Mouse (Mus musculus): Measurements from ENCODE around the gene Ndufs6. TPM values are rescaled to one million over a fixed set of nuclear protein-coding genes. Genes with fewer than 3 reads are reported as not detected.

Ndufs6 gene
- polyA plus RNA-seq, 1 experiment from 2014 or later = 448 TPM

GRCm38 (mm10) chr13:73299322-73299721, 29.0 kb downstream of the Ndufs6 start:
- 89% methylated on average over 5 of the region's 5 CpGs for WGBS
- ATAC-seq (replicated peaks; ENCODE audit: low FRiP score, low TSS enrichment, low read depth) = no peak
- Histone ChIP-seq H3K4me2 (ENCODE audit: low read length) (no peak overlapping the region), H3K4me3 (ENCODE audit: low read depth, low read length) (no peak overlapping the region), H3K9me3 (ENCODE audit: control insufficient read depth, low read length) (no peaks in the 10 kb centered on the region), H3K27ac (ENCODE audit: low read depth) (no peak overlapping the region), H3K27me3 (replicated peaks; ENCODE audit: control insufficient read depth, insufficient read depth, low read length) (no peaks in the 10 kb centered on the region), H3K4me1 (replicated peaks; ENCODE audit: control insufficient read depth, insufficient read depth, low read length) (no peaks in the 10 kb centered on the region), H3K36me3 (ENCODE audit: control insufficient read depth, insufficient read depth, low read length) (no peaks in the 10 kb centered on the region), H3K9ac (ENCODE audit: low read length) (no peak overlapping the region)
- no peak for DNase-seq (ENCODE audit: low spot score)

- Histone ChIP-seq H3K27me3 (replicated peaks; ENCODE audit: control insufficient read depth, insufficient read depth, low read length) (no peaks in the 10 kb centered on the region), H3K36me3 (ENCODE audit: control insufficient read depth, insufficient read depth, low read length) (no peaks in the 10 kb centered on the region), H3K9ac (ENCODE audit: low read length) (no peak overlapping the region), H3K4me1 (replicated peaks; ENCODE audit: control insufficient read depth, insufficient read depth, low read length) (no peaks in the 10 kb centered on the region), H3K4me3 (ENCODE audit: low read depth, low read length) (no peak overlapping the region), H3K27ac (ENCODE audit: low read depth) (no peak overlapping the region), H3K4me2 (ENCODE audit: low read length) (no peak overlapping the region), H3K9me3 (ENCODE audit: control insufficient read depth, low read length) (no peaks in the 10 kb centered on the region)
- DNase-seq (ENCODE audit: low spot score) (no peak), ATAC-seq (replicated peaks; ENCODE audit: low FRiP score, low TSS enrichment, low read depth) (no peak)
- 75% methylated on average over 4 of the region's 4 CpGs for WGBS
These were observed 29.6 kb downstream of the Ndufs6 start for GRCm38 (mm10) chr13:73298717-73299116.

GRCm38 (mm10) chr13:73291102-73291501, 37.2 kb downstream of the Ndufs6 start:
- no peak overlapping the region for H3K4me3 ChIP-seq (ENCODE audit: low read depth, low read length)
- WGBS = 35% methylated on average over 2 of the region's 2 CpGs
- H3K4me2 ChIP-seq (ENCODE audit: low read length) = no peak overlapping the region
- H3K4me1 ChIP-seq (replicated peaks; ENCODE audit: control insufficient read depth, insufficient read depth, low read length) = no peaks in the 10 kb centered on the region
- H3K27me3 ChIP-seq (replicated peaks; ENCODE audit: control insufficient read depth, insufficient read depth, low read length) = no peaks in the 10 kb centered on the region
- no peaks in the 10 kb centered on the region for H3K9me3 ChIP-seq (ENCODE audit: control insufficient read depth, low read length)
- 0 out of 2 replicates have a peak, but pooled peaks have one; percentile 33 for ATAC-seq (replicated peaks; ENCODE audit: low FRiP score, low TSS enrichment, low read depth)
- no peak overlapping the region for H3K27ac ChIP-seq (ENCODE audit: low read depth)
- no peaks in the 10 kb centered on the region for H3K36me3 ChIP-seq (ENCODE audit: control insufficient read depth, insufficient read depth, low read length)
- H3K9ac ChIP-seq (ENCODE audit: low read length) = no peak overlapping the region
- no peak for DNase-seq (ENCODE audit: low spot score)

GRCm38 (mm10) chr13:73290206-73290605, 38.1 kb downstream of the Ndufs6 start:
- ATAC-seq (replicated peaks; ENCODE audit: low FRiP score, low TSS enrichment, low read depth) (peak; percentile 75), DNase-seq (ENCODE audit: low spot score) (no peak)
- Histone ChIP-seq H3K27me3 (replicated peaks; ENCODE audit: control insufficient read depth, insufficient read depth, low read length) (no peaks in the 10 kb centered on the region), H3K27ac (ENCODE audit: low read depth) (no peak overlapping the region), H3K4me3 (ENCODE audit: low read depth, low read length) (no peak overlapping the region), H3K36me3 (ENCODE audit: control insufficient read depth, insufficient read depth, low read length) (no peaks in the 10 kb centered on the region), H3K9ac (ENCODE audit: low read length) (no peak overlapping the region), H3K4me2 (ENCODE audit: low read length) (no peak overlapping the region), H3K9me3 (ENCODE audit: control insufficient read depth, low read length) (no peaks in the 10 kb centered on the region), H3K4me1 (replicated peaks; ENCODE audit: control insufficient read depth, insufficient read depth, low read length) (no peaks in the 10 kb centered on the region)
- WGBS = 72% methylated on average over 6 of the region's 6 CpGs

- no peaks in the 10 kb centered on the region for H3K4me1 ChIP-seq (replicated peaks; ENCODE audit: control insufficient read depth, insufficient read depth, low read length)
- WGBS = 92% methylated on average over 1 of the region's 1 CpGs
- H3K27me3 ChIP-seq (replicated peaks; ENCODE audit: control insufficient read depth, insufficient read depth, low read length) = no peaks in the 10 kb centered on the region
- H3K27ac ChIP-seq (ENCODE audit: low read depth) = no peak overlapping the region
- H3K4me2 ChIP-seq (ENCODE audit: low read length) = no peak overlapping the region
- ATAC-seq (replicated peaks; ENCODE audit: low FRiP score, low TSS enrichment, low read depth) = no peak
- no peaks in the 10 kb centered on the region for H3K36me3 ChIP-seq (ENCODE audit: control insufficient read depth, insufficient read depth, low read length)
- no peak overlapping the region for H3K4me3 ChIP-seq (ENCODE audit: low read depth, low read length)
- H3K9me3 ChIP-seq (ENCODE audit: control insufficient read depth, low read length) = no peaks in the 10 kb centered on the region
- H3K9ac ChIP-seq (ENCODE audit: low read length) = no peak overlapping the region
- DNase-seq (ENCODE audit: low spot score) = no peak
These were observed 44.8 kb downstream of the Ndufs6 start for GRCm38 (mm10) chr13:73283534-73283933.

- Histone ChIP-seq H3K4me3 (ENCODE audit: low read depth, low read length) (no peak overlapping the region), H3K27ac (ENCODE audit: low read depth) (no peak overlapping the region), H3K4me1 (replicated peaks; ENCODE audit: control insufficient read depth, insufficient read depth, low read length) (no peaks in the 10 kb centered on the region), H3K4me2 (ENCODE audit: low read length) (no peak overlapping the region), H3K27me3 (replicated peaks; ENCODE audit: control insufficient read depth, insufficient read depth, low read length) (no peaks in the 10 kb centered on the region), H3K9ac (ENCODE audit: low read length) (no peak overlapping the region), H3K36me3 (ENCODE audit: control insufficient read depth, insufficient read depth, low read length) (no peaks in the 10 kb centered on the region), H3K9me3 (ENCODE audit: control insufficient read depth, low read length) (no peaks in the 10 kb centered on the region)
- 75% methylated on average over 2 of the region's 2 CpGs for WGBS
- ATAC-seq (replicated peaks; ENCODE audit: low FRiP score, low TSS enrichment, low read depth) (no peak), DNase-seq (ENCODE audit: low spot score) (no peak)
These were observed 45.9 kb downstream of the Ndufs6 start for GRCm38 (mm10) chr13:73282407-73282806.

- Histone ChIP-seq H3K9ac (ENCODE audit: low read length) (no peak overlapping the region), H3K4me1 (replicated peaks; ENCODE audit: control insufficient read depth, insufficient read depth, low read length) (no peaks in the 10 kb centered on the region), H3K9me3 (ENCODE audit: control insufficient read depth, low read length) (no peaks in the 10 kb centered on the region), H3K4me3 (ENCODE audit: low read depth, low read length) (no peak overlapping the region), H3K27me3 (replicated peaks; ENCODE audit: control insufficient read depth, insufficient read depth, low read length) (peaks cover 8% of the 10 kb centered on the region; the same call in 1 of the 2 replicates), H3K36me3 (ENCODE audit: control insufficient read depth, insufficient read depth, low read length) (no peaks in the 10 kb centered on the region), H3K27ac (ENCODE audit: low read depth) (no peak overlapping the region), H3K4me2 (ENCODE audit: low read length) (no peak overlapping the region)
- DNase-seq (ENCODE audit: low spot score) (no peak), ATAC-seq (replicated peaks; ENCODE audit: low FRiP score, low TSS enrichment, low read depth) (peak; percentile 87)
- WGBS = 63% methylated on average over 1 of the region's 1 CpGs
These were observed 49.1 kb downstream of the Ndufs6 start for GRCm38 (mm10) chr13:73279196-73279595.

- DNase-seq (ENCODE audit: low spot score) = no peak
- Histone ChIP-seq H3K4me3 (ENCODE audit: low read depth, low read length) (no peak overlapping the region), H3K27me3 (replicated peaks; ENCODE audit: control insufficient read depth, insufficient read depth, low read length) (peaks cover 22% of the 10 kb centered on the region), H3K36me3 (ENCODE audit: control insufficient read depth, insufficient read depth, low read length) (no peaks in the 10 kb centered on the region), H3K9me3 (ENCODE audit: control insufficient read depth, low read length) (no peaks in the 10 kb centered on the region), H3K27ac (ENCODE audit: low read depth) (peak overlapping the region; percentile 3; the same call in 1 of the 2 replicates), H3K4me1 (replicated peaks; ENCODE audit: control insufficient read depth, insufficient read depth, low read length) (no peaks in the 10 kb centered on the region), H3K4me2 (ENCODE audit: low read length) (no peak overlapping the region), H3K9ac (ENCODE audit: low read length) (no peak overlapping the region)
- no peak for ATAC-seq (replicated peaks; ENCODE audit: low FRiP score, low TSS enrichment, low read depth)
- 24% methylated on average over 1 of the region's 1 CpGs for WGBS
These were observed 50.5 kb downstream of the Ndufs6 start for GRCm38 (mm10) chr13:73277797-73278196.

GRCm38 (mm10) chr13:73277361-73277760, 51.0 kb downstream of the Ndufs6 start:
- H3K9ac ChIP-seq (ENCODE audit: low read length) = no peak overlapping the region
- DNase-seq (ENCODE audit: low spot score) = no peak
- H3K36me3 ChIP-seq (ENCODE audit: control insufficient read depth, insufficient read depth, low read length) = no peaks in the 10 kb centered on the region
- H3K9me3 ChIP-seq (ENCODE audit: control insufficient read depth, low read length) = no peaks in the 10 kb centered on the region
- ATAC-seq (replicated peaks; ENCODE audit: low FRiP score, low TSS enrichment, low read depth) = no peak
- H3K4me3 ChIP-seq (ENCODE audit: low read depth, low read length) = no peak overlapping the region
- no peak overlapping the region for H3K27ac ChIP-seq (ENCODE audit: low read depth)
- no peaks in the 10 kb centered on the region for H3K4me1 ChIP-seq (replicated peaks; ENCODE audit: control insufficient read depth, insufficient read depth, low read length)
- H3K27me3 ChIP-seq (replicated peaks; ENCODE audit: control insufficient read depth, insufficient read depth, low read length) = peaks cover 26% of the 10 kb centered on the region
- WGBS = 62% methylated on average over 6 of the region's 6 CpGs
- no peak overlapping the region for H3K4me2 ChIP-seq (ENCODE audit: low read length)
